Mouse (Mus musculus): ENCODE measurements around the gene Olfr1361. TPM values are rescaled to one million over a fixed set of nuclear protein-coding genes. Genes with fewer than 3 reads are reported as not detected.

Gene Olfr1361
- polyA plus RNA-seq (2012; rRNA removed): not detected in 2 replicates
- not detected in 2 replicates for polyA plus RNA-seq (2014; fragmentation: Nextera tagmentation; extraction: Ambion mirVana)

- Histone ChIP-seq H3K27me3 (ENCODE audit: control insufficient read depth, insufficient read depth, low read length) (no peaks in the 10 kb centered on the region), H3K9ac (ENCODE audit: low read depth, low read length, severe bottlenecking) (no peak within 1 kb of the TSS), H3K27ac (replicated peaks; ENCODE audit: low read depth, low read length) (no peak within 1 kb of the TSS), H3K4me2 (replicated peaks; ENCODE audit: low read depth, low read length, severe bottlenecking) (no peak within 1 kb of the TSS), H3K4me1 (ENCODE audit: control insufficient read depth, insufficient read depth, low read length) (no peaks in the 10 kb centered on the region), H3K36me3 (ENCODE audit: control insufficient read depth, insufficient read depth, low read length) (no peaks in the 10 kb centered on the region), H3K9me3 (ENCODE audit: control insufficient read depth, low read length) (no peaks in the 10 kb centered on the region), H3K4me3 (replicated peaks; ENCODE audit: low read length) (no peak within 1 kb of the TSS)
- ATAC-seq (ENCODE audit: low FRiP score, low read depth): no peak
- 48% methylated on average over 2 of the region's 2 CpGs for WGBS
- TF ChIP-seq POLR2A (IDR thresholded peaks at IDR 0.05; ENCODE audit: borderline replicate concordance, extremely low read depth, insufficient read depth, insufficient read length): no peak
- no peak for DNase-seq (ENCODE audit: low spot score)
Observed at GRCm38 (mm10) chr13:21663286-21663685, at the start of gene Olfr1361. Olfr1361 (minus strand) TSS chr13:21663386.

- H3K27ac ChIP-seq (replicated peaks; ENCODE audit: low read depth, low read length): no peak overlapping the region
- TF ChIP-seq POLR2A (IDR thresholded peaks at IDR 0.05; ENCODE audit: borderline replicate concordance, extremely low read depth, insufficient read depth, insufficient read length): no peak
- H3K27me3 ChIP-seq (ENCODE audit: control insufficient read depth, insufficient read depth, low read length): no peaks in the 10 kb centered on the region
- WGBS: 30% methylated on average over 4 of the region's 4 CpGs
- peak overlapping the region; percentile 48 for H3K4me2 ChIP-seq (replicated peaks; ENCODE audit: low read depth, low read length, severe bottlenecking)
- peak overlapping the region; percentile 68 for H3K4me3 ChIP-seq (replicated peaks; ENCODE audit: low read length)
- DNase-seq (ENCODE audit: low spot score) (no peak), ATAC-seq (ENCODE audit: low FRiP score, low read depth) (no peak)
- no peaks in the 10 kb centered on the region for H3K36me3 ChIP-seq (ENCODE audit: control insufficient read depth, insufficient read depth, low read length)
- no peak overlapping the region for H3K9ac ChIP-seq (ENCODE audit: low read depth, low read length, severe bottlenecking)
- peaks cover 6% of the 10 kb centered on the region for H3K4me1 ChIP-seq (ENCODE audit: control insufficient read depth, insufficient read depth, low read length)
- H3K9me3 ChIP-seq (ENCODE audit: control insufficient read depth, low read length): no peaks in the 10 kb centered on the region
Observed at GRCm38 (mm10) chr13:21711698-21712097, 48.5 kb upstream of the Olfr1361 start.

DNA sequence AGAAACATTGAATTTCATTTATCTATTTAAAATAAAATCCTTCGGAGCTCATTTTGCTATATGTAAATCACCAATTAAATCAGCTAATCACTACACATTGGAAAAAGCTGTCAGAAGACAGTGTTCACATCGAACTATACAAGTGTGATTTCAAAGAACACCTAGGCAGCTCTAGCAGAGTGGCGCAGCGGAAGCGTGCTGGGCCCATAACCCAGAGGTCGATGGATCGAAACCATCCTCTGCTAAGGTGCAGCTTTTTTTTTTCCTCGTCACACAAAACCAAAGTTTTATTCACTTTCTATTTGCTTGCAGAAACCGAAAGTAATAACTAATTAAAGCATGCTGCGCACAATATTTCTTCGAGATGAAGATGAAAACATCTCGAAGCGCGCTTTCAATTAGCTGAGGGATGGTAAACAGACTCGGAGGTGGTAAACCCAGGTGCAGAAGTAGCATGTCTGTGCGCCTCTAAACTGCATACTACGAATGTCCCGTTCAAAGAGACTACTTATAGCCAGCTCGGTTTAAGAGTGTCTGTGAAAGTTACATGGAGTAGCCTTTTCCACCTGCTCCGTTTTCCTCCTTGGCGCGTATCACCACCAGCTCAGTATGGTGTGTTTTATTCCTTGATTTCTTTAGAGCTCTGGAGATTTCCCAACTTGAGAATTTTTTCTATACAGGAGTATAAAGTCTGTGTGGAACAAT is 47.8 kb upstream of the Olfr1361 start:
- ATAC-seq (ENCODE audit: low FRiP score, low read depth) (peak; percentile 87), DNase-seq (ENCODE audit: low spot score) (peak; percentile 77)
- TF ChIP-seq POLR2A (IDR thresholded peaks at IDR 0.05; ENCODE audit: borderline replicate concordance, extremely low read depth, insufficient read depth, insufficient read length): no peak
- peak overlapping the region; percentile 68 for H3K4me3 ChIP-seq (replicated peaks; ENCODE audit: low read length)
- H3K27ac ChIP-seq (replicated peaks; ENCODE audit: low read depth, low read length): no peak overlapping the region
- WGBS: under 1% methylated on average over 22 of the region's 22 CpGs
- peak overlapping the region; percentile 40 for H3K9ac ChIP-seq (ENCODE audit: low read depth, low read length, severe bottlenecking)
- no peaks in the 10 kb centered on the region for H3K27me3 ChIP-seq (ENCODE audit: control insufficient read depth, insufficient read depth, low read length)
- peak overlapping the region; percentile 48 for H3K4me2 ChIP-seq (replicated peaks; ENCODE audit: low read depth, low read length, severe bottlenecking)
- H3K9me3 ChIP-seq (ENCODE audit: control insufficient read depth, low read length): no peaks in the 10 kb centered on the region
- H3K4me1 ChIP-seq (ENCODE audit: control insufficient read depth, insufficient read depth, low read length): peaks cover 6% of the 10 kb centered on the region
- no peaks in the 10 kb centered on the region for H3K36me3 ChIP-seq (ENCODE audit: control insufficient read depth, insufficient read depth, low read length)

GRCm38 (mm10) chr13:21710031-21710711 is 47.0 kb upstream of the Olfr1361 start:
- ATAC-seq (ENCODE audit: low FRiP score, low read depth) (peak; percentile 83), DNase-seq (ENCODE audit: low spot score) (peak; percentile 93)
- no peak for TF ChIP-seq POLR2A (IDR thresholded peaks at IDR 0.05; ENCODE audit: borderline replicate concordance, extremely low read depth, insufficient read depth, insufficient read length)
- no peaks in the 10 kb centered on the region for H3K36me3 ChIP-seq (ENCODE audit: control insufficient read depth, insufficient read depth, low read length)
- H3K4me2 ChIP-seq (replicated peaks; ENCODE audit: low read depth, low read length, severe bottlenecking): peak overlapping the region; percentile 48
- under 1% methylated on average over 32 of the region's 32 CpGs for WGBS
- H3K9me3 ChIP-seq (ENCODE audit: control insufficient read depth, low read length): no peaks in the 10 kb centered on the region
- peak overlapping the region; percentile 90 for H3K27ac ChIP-seq (replicated peaks; ENCODE audit: low read depth, low read length)
- H3K4me1 ChIP-seq (ENCODE audit: control insufficient read depth, insufficient read depth, low read length): peaks cover 3% of the 10 kb centered on the region
- H3K27me3 ChIP-seq (ENCODE audit: control insufficient read depth, insufficient read depth, low read length): no peaks in the 10 kb centered on the region
- peak overlapping the region; percentile 66 for H3K9ac ChIP-seq (ENCODE audit: low read depth, low read length, severe bottlenecking)
- peak overlapping the region; percentile 68 for H3K4me3 ChIP-seq (replicated peaks; ENCODE audit: low read length)

DNA sequence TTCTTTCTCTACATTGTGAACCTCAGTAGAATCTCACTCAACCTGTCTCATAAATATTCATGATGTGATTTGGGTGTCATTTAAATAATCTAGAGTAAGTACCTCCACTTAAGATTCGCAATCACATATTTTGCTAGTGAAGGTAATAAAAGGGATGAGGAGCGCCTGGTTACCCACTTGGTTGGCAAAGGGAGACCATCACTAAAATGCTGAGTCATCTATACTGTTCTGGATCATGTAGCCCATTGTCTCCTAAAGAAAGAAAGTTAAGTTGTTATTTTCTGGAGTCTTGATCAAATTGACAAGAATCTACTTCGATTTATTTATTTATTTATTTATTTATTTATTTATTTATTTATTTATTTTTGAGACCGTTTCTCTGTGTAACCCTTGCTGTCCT is 43.5 kb upstream of the Olfr1361 start:
- H3K27ac ChIP-seq (replicated peaks; ENCODE audit: low read depth, low read length): no peak overlapping the region
- DNase-seq (ENCODE audit: low spot score) (no peak), ATAC-seq (ENCODE audit: low FRiP score, low read depth) (no peak)
- H3K4me1 ChIP-seq (ENCODE audit: control insufficient read depth, insufficient read depth, low read length): no peaks in the 10 kb centered on the region
- TF ChIP-seq POLR2A (IDR thresholded peaks at IDR 0.05; ENCODE audit: borderline replicate concordance, extremely low read depth, insufficient read depth, insufficient read length): no peak
- no peak overlapping the region for H3K4me2 ChIP-seq (replicated peaks; ENCODE audit: low read depth, low read length, severe bottlenecking)
- no peak overlapping the region for H3K4me3 ChIP-seq (replicated peaks; ENCODE audit: low read length)
- no peaks in the 10 kb centered on the region for H3K27me3 ChIP-seq (ENCODE audit: control insufficient read depth, insufficient read depth, low read length)
- no peaks in the 10 kb centered on the region for H3K9me3 ChIP-seq (ENCODE audit: control insufficient read depth, low read length)
- no peak overlapping the region for H3K9ac ChIP-seq (ENCODE audit: low read depth, low read length, severe bottlenecking)
- no peaks in the 10 kb centered on the region for H3K36me3 ChIP-seq (ENCODE audit: control insufficient read depth, insufficient read depth, low read length)
- 69% methylated on average over 4 of the region's 4 CpGs for WGBS
